Mouse (Mus musculus): Measurements from ENCODE around the gene Plin5.
"Not testable (repeated sequence)": the region's sequence is repeated elsewhere in the genome, so short reads cannot be mapped to it uniquely, and the experiment has no call there.

Gene Plin5

GRCm38 (mm10) chr17:56065715-56066114 is 51.7 kb downstream of the Plin5 start:
- DNase-seq, result not testable (repeated sequence)

- no peak for DNase-seq
Observed at GRCm38 (mm10) chr17:56062081-56062480, 55.3 kb downstream of the Plin5 start.
